In the genomic region with DNA sequence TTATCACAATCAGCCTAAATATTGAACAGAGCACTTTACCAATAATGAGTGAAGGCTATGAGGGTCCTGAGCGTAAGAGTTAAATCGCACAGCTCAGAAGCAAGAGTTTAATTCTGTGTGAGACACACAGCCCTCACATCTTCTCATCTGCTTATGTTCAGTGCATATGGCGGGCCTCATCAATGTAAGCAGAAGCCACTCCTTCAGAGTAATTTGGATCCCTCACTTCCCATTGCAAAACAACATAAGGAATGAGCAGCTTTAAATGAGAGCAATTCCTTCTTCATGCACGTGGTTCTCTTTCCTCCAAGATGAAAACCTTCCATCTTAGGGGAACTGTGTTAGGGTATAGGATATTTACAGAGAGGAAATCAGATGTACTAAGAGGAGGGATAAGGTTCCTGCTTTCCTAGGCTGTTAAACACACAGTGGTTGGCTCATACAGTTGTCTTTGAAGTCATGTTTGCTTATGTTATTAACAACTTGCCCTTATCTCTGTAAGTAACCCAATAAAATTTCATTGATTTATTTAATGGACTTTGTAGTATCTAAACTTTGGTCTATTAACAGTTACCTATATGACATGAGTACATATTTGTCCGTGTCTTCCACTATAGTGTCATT, we compare ENCODE assay signal across 22 mouse cellular contexts.
DNase-seq lines count a peak whose midpoint lies in the region; ATAC-seq and TF ChIP-seq lines count a peak whose summit lies in the region.
"Had no signal": no experiment of that assay in that cellular context is flagged by ENCODE, and none has a peak within 500 bp of the region (broad histone marks: within the 10 kb centered on the region; RNA-seq: fewer than 3 reads in every experiment).

No protein-coding gene starts in this region.

- DNase-seq in forebrain, embryonic 14.5 days (ENCODE audit: low spot score), result peak; percentile 57
- DNase-seq in brain, embryonic 14.5 days (ENCODE audit: low read depth), result peak; percentile 66
- DNase-seq in intestine, embryonic 14.5 days (ENCODE audit: low spot score), result no peak
- DNase-seq in midbrain, postnatal 0 days (ENCODE audit: low spot score), result no peak
- DNase-seq: adrenal gland, adult 8-10 months; adrenal gland, postnatal 14 days; adrenal gland, postnatal 36 days; cerebellum, adult 11 months; cerebellum, adult 18-20 months; cerebellum, adult 8-10 months; cerebellum, adult 9-11 months; cerebellum, postnatal 14 days; cerebellum, postnatal 36 days; embryo, embryonic 11 days had no signal

- H3K4me1 ChIP-seq in forebrain, embryonic 14.5 days (ENCODE audit: control insufficient read depth, insufficient read depth, low read length), result no peaks in the 10 kb centered on the region
- H3K4me1 ChIP-seq in forebrain, embryonic 12.5 days, result no peaks in the 10 kb centered on the region
- no peaks in the 10 kb centered on the region for H3K4me1 ChIP-seq in intestine, embryonic 14.5 days (replicated peaks; ENCODE audit: control insufficient read depth, insufficient read depth, low read length)
- H3K4me1 ChIP-seq in intestine, embryonic 16.5 days (ENCODE audit: control insufficient read depth, insufficient read depth, low read length), result no peaks in the 10 kb centered on the region
- H3K4me1 ChIP-seq in midbrain, postnatal 0 days (ENCODE audit: insufficient read depth, low read length), result no peaks in the 10 kb centered on the region
- H3K4me1 ChIP-seq: embryonic facial prominence, embryonic 15.5 days; forebrain, embryonic 15.5 days had no signal

- no peak overlapping the region for H3K4me3 ChIP-seq in forebrain, embryonic 14.5 days (ENCODE audit: low read depth, low read length)
- H3K4me3 ChIP-seq in forebrain, embryonic 12.5 days (replicated peaks), result no peak overlapping the region
- no peak overlapping the region for H3K4me3 ChIP-seq in intestine, embryonic 14.5 days (ENCODE audit: low read depth, low read length)
- no peak overlapping the region for H3K4me3 ChIP-seq in intestine, embryonic 16.5 days (ENCODE audit: low read length)
- H3K4me3 ChIP-seq in midbrain, postnatal 0 days (ENCODE audit: low read depth, low read length), result no peak overlapping the region
- H3K4me3 ChIP-seq: embryonic facial prominence, embryonic 13.5 days; embryonic facial prominence, embryonic 15.5 days; erythroblast, embryonic 14.5 days; forebrain, embryonic 15.5 days had no signal

- no peak for TF ChIP-seq CTCF in brain, embryonic 14.5 days (IDR thresholded peaks at IDR 0.05; ENCODE audit: borderline replicate concordance, extremely low read depth, insufficient read depth, insufficient read length)
- no peak for TF ChIP-seq CTCF in midbrain, postnatal 0 days (IDR thresholded peaks at IDR 0.05)

- H3K4me2 ChIP-seq in forebrain, embryonic 14.5 days (ENCODE audit: low read length), result no peak overlapping the region
- H3K4me2 ChIP-seq in forebrain, embryonic 12.5 days, result no peak overlapping the region
- no peak overlapping the region for H3K4me2 ChIP-seq in intestine, embryonic 14.5 days (ENCODE audit: low read length)
- H3K4me2 ChIP-seq in intestine, embryonic 16.5 days (ENCODE audit: low read depth, low read length), result no peak overlapping the region
- no peak overlapping the region for H3K4me2 ChIP-seq in midbrain, postnatal 0 days (ENCODE audit: low read depth, low read length, poor library complexity, severe bottlenecking)
- H3K4me2 ChIP-seq: embryonic facial prominence, embryonic 13.5 days; embryonic facial prominence, embryonic 15.5 days; forebrain, embryonic 15.5 days had no signal

- TF ChIP-seq POLR2A in brain, embryonic 14.5 days (IDR thresholded peaks at IDR 0.05; ENCODE audit: borderline replicate concordance, extremely low read depth, insufficient read depth, insufficient read length, poor library complexity, severe bottlenecking), result no peak

- H3K36me3 ChIP-seq in forebrain, embryonic 14.5 days (ENCODE audit: control insufficient read depth, insufficient read depth, low read length), result no peaks in the 10 kb centered on the region
- H3K36me3 ChIP-seq in forebrain, embryonic 12.5 days (replicated peaks), result no peaks in the 10 kb centered on the region
- H3K36me3 ChIP-seq in intestine, embryonic 14.5 days (ENCODE audit: control insufficient read depth, insufficient read depth, low read length), result no peaks in the 10 kb centered on the region
- H3K36me3 ChIP-seq in intestine, embryonic 16.5 days (ENCODE audit: control insufficient read depth, insufficient read depth, low read length), result no peaks in the 10 kb centered on the region
- no peaks in the 10 kb centered on the region for H3K36me3 ChIP-seq in midbrain, postnatal 0 days (ENCODE audit: insufficient read depth, low read length)
- H3K36me3 ChIP-seq: embryonic facial prominence, embryonic 13.5 days; embryonic facial prominence, embryonic 15.5 days; forebrain, embryonic 15.5 days had no signal

- H3K9me3 ChIP-seq in forebrain, embryonic 14.5 days (replicated peaks; ENCODE audit: control insufficient read depth, low read length), result no peaks in the 10 kb centered on the region
- H3K9me3 ChIP-seq in forebrain, embryonic 12.5 days, result no peaks in the 10 kb centered on the region
- no peaks in the 10 kb centered on the region for H3K9me3 ChIP-seq in intestine, embryonic 14.5 days (ENCODE audit: control insufficient read depth, low read length)
- H3K9me3 ChIP-seq in intestine, embryonic 16.5 days (ENCODE audit: control insufficient read depth, low read length), result no peaks in the 10 kb centered on the region
- H3K9me3 ChIP-seq in midbrain, postnatal 0 days (ENCODE audit: low read length), result no peaks in the 10 kb centered on the region
- H3K9me3 ChIP-seq: embryonic facial prominence, embryonic 13.5 days; embryonic facial prominence, embryonic 15.5 days; forebrain, embryonic 15.5 days had no signal

- whole genome bisulfite sequencing in forebrain, embryonic 14.5 days, result 84% methylated on average over 5 of the region's 5 CpGs
- WGBS in forebrain, embryonic 12.5 days, result 89% methylated on average over 5 of the region's 5 CpGs
- WGBS in intestine, embryonic 14.5 days, result 79% methylated on average over 5 of the region's 5 CpGs
- 71% methylated on average over 5 of the region's 5 CpGs for WGBS in intestine, embryonic 16.5 days
- 85% methylated on average over 5 of the region's 5 CpGs for WGBS in midbrain, postnatal 0 days

- no peaks in the 10 kb centered on the region for H3K27me3 ChIP-seq in forebrain, embryonic 14.5 days (replicated peaks; ENCODE audit: control insufficient read depth, insufficient read depth, low read length)
- no peaks in the 10 kb centered on the region for H3K27me3 ChIP-seq in forebrain, embryonic 12.5 days
- H3K27me3 ChIP-seq in intestine, embryonic 14.5 days (replicated peaks; ENCODE audit: control insufficient read depth, insufficient read depth, low read length), result no peaks in the 10 kb centered on the region
- no peaks in the 10 kb centered on the region for H3K27me3 ChIP-seq in intestine, embryonic 16.5 days (replicated peaks; ENCODE audit: control insufficient read depth, insufficient read depth, low read length)
- no peaks in the 10 kb centered on the region for H3K27me3 ChIP-seq in midbrain, postnatal 0 days (ENCODE audit: insufficient read depth, low read length)
- H3K27me3 ChIP-seq: embryonic facial prominence, embryonic 13.5 days; embryonic facial prominence, embryonic 15.5 days; forebrain, embryonic 15.5 days had no signal

- H3K27ac ChIP-seq in forebrain, embryonic 14.5 days (ENCODE audit: low read depth, low read length), result no peak overlapping the region
- no peak overlapping the region for H3K27ac ChIP-seq in forebrain, embryonic 12.5 days
- H3K27ac ChIP-seq in intestine, embryonic 14.5 days (ENCODE audit: low read depth), result no peak overlapping the region
- no peak overlapping the region for H3K27ac ChIP-seq in intestine, embryonic 16.5 days (ENCODE audit: low read length)
- no peak overlapping the region for H3K27ac ChIP-seq in midbrain, postnatal 0 days (ENCODE audit: low read depth, low read length)
- H3K27ac ChIP-seq: embryonic facial prominence, embryonic 13.5 days; embryonic facial prominence, embryonic 15.5 days; forebrain, embryonic 15.5 days had no signal

- H3K9ac ChIP-seq in forebrain, embryonic 14.5 days (ENCODE audit: low read length), result no peak overlapping the region
- no peak overlapping the region for H3K9ac ChIP-seq in forebrain, embryonic 12.5 days
- no peak overlapping the region for H3K9ac ChIP-seq in intestine, embryonic 14.5 days (ENCODE audit: low read length)
- no peak overlapping the region for H3K9ac ChIP-seq in intestine, embryonic 16.5 days (ENCODE audit: low read depth, low read length)
- no peak overlapping the region for H3K9ac ChIP-seq in midbrain, postnatal 0 days (replicated peaks; ENCODE audit: low read length, poor library complexity, severe bottlenecking)
- H3K9ac ChIP-seq: embryonic facial prominence, embryonic 13.5 days; embryonic facial prominence, embryonic 15.5 days; forebrain, embryonic 15.5 days had no signal

- peak; percentile 37; the same call in 1 of the 2 replicates for ATAC-seq in forebrain, embryonic 14.5 days
- ATAC-seq in forebrain, embryonic 12.5 days (ENCODE audit: low FRiP score), result no peak
- peak; percentile 86 for ATAC-seq in intestine, embryonic 14.5 days (replicated peaks; ENCODE audit: low FRiP score, low TSS enrichment, low read depth)
- peak; percentile 94 for ATAC-seq in intestine, embryonic 16.5 days
- ATAC-seq in megakaryocyte progenitor cell, adult 5-6 weeks (replicated peaks; ENCODE audit: poor library complexity), result no peak
- ATAC-seq in activated CD4-positive, CD25-positive, alpha-beta regulatory T cell, adult 4 months, result no peak
- no peak for ATAC-seq in midbrain, postnatal 0 days (ENCODE audit: low FRiP score)
- ATAC-seq: forebrain, embryonic 15.5 days had no signal

Comparison
In these comparisons a context has a peak if more than half of its experiments do, and no peak if none do; other contexts are left out.
1. ATAC-seq: peak in forebrain, embryonic 14.5 days (single experiment), intestine, embryonic 14.5 days (single experiment) and intestine, embryonic 16.5 days (single experiment); none in forebrain, embryonic 12.5 days (single experiment), megakaryocyte progenitor cell, adult 5-6 weeks (single experiment), activated CD4-positive, CD25-positive, alpha-beta regulatory T cell, adult 4 months (single experiment) and midbrain, postnatal 0 days (single experiment).
2. DNase-seq: peak in forebrain, embryonic 14.5 days (single experiment) and brain, embryonic 14.5 days (single experiment); none in intestine, embryonic 14.5 days (single experiment) and midbrain, postnatal 0 days (single experiment).